Mouse (Mus musculus): Measurements from ENCODE around the gene Jpt1. TPM values are rescaled to one million over a fixed set of nuclear protein-coding genes. Genes with fewer than 3 reads are reported as not detected.

Gene Jpt1
- total RNA-seq, 2 experiments from 2014 or later, result 188 to 227 TPM

Small RNA genes within 50 kb of the gene (microRNA-seq; reads per million reads assigned to microRNA genes)
- gene Mir3968, result 0 reads per million in 2 experiments

Other genes starting within 250 kb of the Jpt1 start
- 10 to 100 TPM; 41.7 to 47.0 TPM for gene Grin2c, start 247.1 kb downstream of the Jpt1 start, total RNA-seq (2021)
- 10 to 100 TPM; 19.4 to 21.3 TPM for gene Fdxr, start 237.3 kb downstream of the Jpt1 start, total RNA-seq (2021)
- 10 to 100 TPM in 1 of 2 experiments, 1 to 10 TPM in 1; 10.0 to 10.2 TPM for gene Fads6, start 216.7 kb downstream of the Jpt1 start, total RNA-seq (2021)
- gene Otop2, start 207.2 kb downstream of the Jpt1 start, total RNA-seq (2021), result not detected
- gene Ush1g, start 192.3 kb downstream of the Jpt1 start, total RNA-seq (2021), result under 1 TPM; 0.16 to 0.45 TPM
- under 1 TPM; 0.14 to 0.17 TPM for gene Otop3, start 179.7 kb downstream of the Jpt1 start, total RNA-seq (2021)
- gene Hid1, start 146.6 kb downstream of the Jpt1 start, total RNA-seq (2021), result 10 to 100 TPM; 90.0 to 94.3 TPM
- gene Cdr2l, start 132.5 kb downstream of the Jpt1 start, total RNA-seq (2021), result 10 to 100 TPM; 18.6 to 21.3 TPM
- 10 to 100 TPM; 95.7 to 96.6 TPM for gene Mrpl58, start 110.6 kb downstream of the Jpt1 start, total RNA-seq (2021)
- 100 to 1,000 TPM; 440 to 460 TPM for gene Atp5h, start 94.4 kb downstream of the Jpt1 start, total RNA-seq (2021)
- 10 to 100 TPM; 59.0 to 68.3 TPM for gene Kctd2, start 94.3 kb downstream of the Jpt1 start, total RNA-seq (2021)
- gene Trim80, start 73.8 kb downstream of the Jpt1 start, total RNA-seq (2021), result not detected
- gene Slc16a5, start 51.9 kb downstream of the Jpt1 start, total RNA-seq (2021), result not detected
- 10 to 100 TPM in 1 of 2 experiments, 1 to 10 TPM in 1; 8.7 to 10.6 TPM for gene Armc7, start 38.7 kb downstream of the Jpt1 start, total RNA-seq (2021)
- gene Nt5c, start 22.5 kb downstream of the Jpt1 start, total RNA-seq (2021), result 10 to 100 TPM; 68.8 to 72.5 TPM
- gene Sumo2, start 21.9 kb upstream of the Jpt1 start, total RNA-seq (2021), result 100 to 1,000 TPM; 352 to 361 TPM
- 10 to 100 TPM; 43.4 to 47.1 TPM for gene Nup85, start 50.0 kb upstream of the Jpt1 start, total RNA-seq (2021)
- gene Mrps7, start 89.5 kb upstream of the Jpt1 start, total RNA-seq (2021), result 10 to 100 TPM; 53.1 to 56.4 TPM
- 10 to 100 TPM; 57.0 to 69.8 TPM for gene Gga3, start 89.7 kb upstream of the Jpt1 start, total RNA-seq (2021)
- 10 to 100 TPM; 22.5 to 23.5 TPM for gene Mif4gd, start 98.6 kb upstream of the Jpt1 start, total RNA-seq (2021)
- 10 to 100 TPM; 54.0 to 57.1 TPM for gene Slc25a19, start 113.9 kb upstream of the Jpt1 start, total RNA-seq (2021)
- 100 to 1,000 TPM; 178 to 182 TPM for gene Grb2, start 194.2 kb upstream of the Jpt1 start, total RNA-seq (2021)

Measured in layer of hippocampus, postnatal 14 days (tissue).